Mouse (Mus musculus) kidney, adult 2 months (tissue): ENCODE results near the gene Galr3.

Source experiments
- CTCF ChIP-seq: fragments of 200-500 bp; conservative IDR thresholded peaks from 2 replicates; pipeline ENCODE4 v1.5.1; 2011; ENCODE audit warnings: low read depth, mild to moderate bottlenecking, control low read depth, low read length, moderate library complexity, mixed read lengths; ENCODE audit not compliant: insufficient read depth, insufficient read length
- POLR2A ChIP-seq: fragments of 200-500 bp; IDR thresholded peaks from one replicate; pipeline ENCODE4 v1.6.1; 2011; ENCODE audit warnings: low read depth, low read length, control low read depth

DNA sequence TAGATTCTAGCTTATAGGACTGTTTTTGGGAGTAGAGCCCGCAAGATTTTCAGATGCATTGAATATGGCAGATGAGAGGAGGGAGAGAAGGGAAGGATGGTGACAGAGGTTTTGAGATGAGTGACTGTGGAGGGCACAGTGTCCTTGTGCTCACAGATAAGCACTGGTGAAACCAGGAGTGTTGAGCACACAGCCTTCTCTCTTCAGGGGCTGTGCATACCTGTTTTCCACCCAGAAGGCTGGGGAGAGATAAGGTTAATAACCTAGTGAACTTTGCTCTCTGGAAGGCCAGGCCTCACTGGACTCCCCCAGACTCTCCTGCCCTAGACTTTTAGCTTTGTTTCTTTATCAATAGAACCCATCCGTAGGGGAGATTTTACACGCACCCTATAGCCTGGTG lies 26.7 kb downstream of the Galr3 start:
- TF ChIP-seq POLR2A (no peak), CTCF (no peak)
